Mouse (Mus musculus) olfactory bulb, adult 2 months (tissue): ENCODE data around the gene Cyth4. TPM values are rescaled to one million over a fixed set of nuclear protein-coding genes. Genes with fewer than 3 reads are reported as not detected.

Experiments used
- H3K27ac ChIP-seq: fragments of 200-500 bp; 2 replicates; pipeline ENCODE4 v1.5.1; 2012; ENCODE audit warnings: low read depth, low read length; ENCODE audit not compliant: insufficient read depth
- H3K4me1 ChIP-seq: fragments of 200-500 bp; 2 replicates; pipeline ENCODE4 v1.6.1; 2012; ENCODE audit warnings: low read length; ENCODE audit not compliant: control insufficient read depth, insufficient read depth
- H3K4me3 ChIP-seq: fragments of 200-500 bp; 2 replicates; pipeline ENCODE4 v1.5.1; 2012; ENCODE audit warnings: mild to moderate bottlenecking, low read depth, low read length, moderate library complexity; ENCODE audit not compliant: insufficient read depth
- CTCF ChIP-seq: fragments of 200-500 bp; IDR thresholded peaks from 2 replicates; pipeline ENCODE4 v1.5.1; 2012; ENCODE audit warnings: low read depth, mild to moderate bottlenecking, low read length, moderate library complexity; ENCODE audit not compliant: insufficient read depth
- POLR2A ChIP-seq: fragments of 200-500 bp; IDR thresholded peaks from 2 replicates; pipeline ENCODE4 v1.6.1; 2012; ENCODE audit warnings: mild to moderate bottlenecking, low read depth, low read length, moderate library complexity; ENCODE audit not compliant: insufficient read depth
- WGBS: fragments of 180-500 bp; shearing (Covaris S2); methylation state at CpG from one replicate; pipeline ENCODE4 v1.1.7; 2018; 5-methylcytosine and 5-hydroxymethylcytosine counted together
- polyA plus RNA-seq: library from polyadenylated mRNA; stranded (reverse); fragments of >200 nt; gene quantifications from 2 replicates; pipeline ENCODE4 v1.2.4, GENCODE M21; 2012; ENCODE audit warnings: low replicate concordance; ENCODE audit not compliant: missing spikeins, insufficient read depth, insufficient read length

Cyth4 gene
- polyA plus RNA-seq, 1 experiment = not detected

- Histone ChIP-seq H3K4me1 (peaks cover 21% of the 10 kb centered on the region), H3K4me3 (no peak overlapping the region), H3K27ac (no peak overlapping the region)
- 53% methylated on average over 11 of the region's 11 CpGs for WGBS
- TF ChIP-seq CTCF (no peak), POLR2A (no peak)
Measured at GRCm38 (mm10) chr15:78559141-78559979, 37.5 kb upstream of the Cyth4 start.

GRCm38 (mm10) chr15:78563344-78563743 is 33.5 kb upstream of the Cyth4 start:
- WGBS = 100% methylated on average over 3 of the region's 3 CpGs
- no peak overlapping the region for H3K27ac ChIP-seq
- no peak for TF ChIP-seq POLR2A

GRCm38 (mm10) chr15:78563937-78564336 is 32.9 kb upstream of the Cyth4 start:
- no peak overlapping the region for H3K27ac ChIP-seq
- WGBS = 90% methylated on average over 5 of the region's 5 CpGs
- peaks cover 12% of the 10 kb centered on the region for H3K4me1 ChIP-seq
- no peak overlapping the region for H3K4me3 ChIP-seq
- TF ChIP-seq CTCF = no peak
- TF ChIP-seq POLR2A = no peak

More at GRCm38 (mm10) chr15:78563344-78563743, 33.5 kb upstream of the Cyth4 start:
- Histone ChIP-seq H3K4me3 (no peak overlapping the region), H3K4me1 (peaks cover 16% of the 10 kb centered on the region)

- WGBS = 80% methylated on average over 11 of the region's 11 CpGs
- peaks cover 4% of the 10 kb centered on the region; the same call in 1 of the 2 replicates for H3K4me1 ChIP-seq
- TF ChIP-seq CTCF = no peak
- no peak overlapping the region for H3K27ac ChIP-seq
- H3K4me3 ChIP-seq = no peak overlapping the region
Measured at GRCm38 (mm10) chr15:78564764-78565435, 31.9 kb upstream of the Cyth4 start.

GRCm38 (mm10) chr15:78567608-78568120 is 29.2 kb upstream of the Cyth4 start:
- Histone ChIP-seq H3K4me1 (peaks cover 11% of the 10 kb centered on the region; the same call in 1 of the 2 replicates), H3K27ac (no peak overlapping the region), H3K4me3 (no peak overlapping the region)
- no peak for TF ChIP-seq POLR2A
- no peak for TF ChIP-seq CTCF
- WGBS = 73% methylated on average over 9 of the region's 9 CpGs

GRCm38 (mm10) chr15:78570170-78570569 is 26.7 kb upstream of the Cyth4 start:
- no peak overlapping the region for H3K27ac ChIP-seq
- H3K4me1 ChIP-seq = peaks cover 12% of the 10 kb centered on the region; the same call in 1 of the 2 replicates
- H3K4me3 ChIP-seq = no peak overlapping the region
- WGBS = 96% methylated on average over 5 of the region's 5 CpGs
- no peak for TF ChIP-seq CTCF
- TF ChIP-seq POLR2A = no peak

- WGBS = 83% methylated on average over 16 of the region's 16 CpGs
- no peak for TF ChIP-seq POLR2A
- no peak for TF ChIP-seq CTCF
- Histone ChIP-seq H3K4me1 (peaks cover 12% of the 10 kb centered on the region; the same call in 1 of the 2 replicates), H3K27ac (no peak overlapping the region), H3K4me3 (peak overlapping the region; percentile 15; the same call in 1 of the 2 replicates)
Measured at GRCm38 (mm10) chr15:78571554-78572269, 25.1 kb upstream of the Cyth4 start.

- peaks cover 12% of the 10 kb centered on the region; the same call in 1 of the 2 replicates for H3K4me1 ChIP-seq
- H3K27ac ChIP-seq = no peak overlapping the region
- TF ChIP-seq POLR2A = no peak
- no peak for TF ChIP-seq CTCF
- H3K4me3 ChIP-seq = peak overlapping the region; percentile 15; the same call in 1 of the 2 replicates
- WGBS = 90% methylated on average over 5 of the region's 5 CpGs
Measured at GRCm38 (mm10) chr15:78572270-78572600, 24.6 kb upstream of the Cyth4 start.
